Mouse (Mus musculus) embryonic fibroblast, embryonic 13.5 days (primary cell): ENCODE results near the gene Il12rb2. TPM values are rescaled to one million over a fixed set of nuclear protein-coding genes. Genes with fewer than 3 reads are reported as not detected.

ENCODE experiments used
- H3K27ac ChIP-seq: 2 replicates; pipeline ENCODE4 v1.5.1; 2012; ENCODE audit warnings: low read length, control low read depth, inconsistent platforms; ENCODE audit not compliant: insufficient read depth
- H3K4me1 ChIP-seq: 2 replicates; pipeline ENCODE4 v1.6.1; 2011; ENCODE audit warnings: low read length; ENCODE audit not compliant: control insufficient read depth, insufficient read depth
- H3K4me3 ChIP-seq: 2 replicates; pipeline ENCODE4 v1.5.1; 2011; ENCODE audit warnings: mild to moderate bottlenecking, control low read depth, low read length; ENCODE audit not compliant: insufficient read depth
- CTCF ChIP-seq: IDR thresholded peaks from 2 replicates; pipeline ENCODE4 v1.5.1; 2011; ENCODE audit warnings: mild to moderate bottlenecking, control low read depth, low read length, moderate library complexity, borderline replicate concordance; ENCODE audit not compliant: insufficient read depth
- POLR2A ChIP-seq: IDR thresholded peaks from 2 replicates; pipeline ENCODE4 v1.6.1; 2011; ENCODE audit warnings: low read depth, mild to moderate bottlenecking, control low read depth, low read length, moderate library complexity
- polyA plus RNA-seq: library from polyadenylated mRNA; stranded (reverse); fragments of >200 nt; gene quantifications from 2 replicates; pipeline ENCODE4 v1.2.4, GENCODE M21; 2011; ENCODE audit warnings: low read depth; ENCODE audit not compliant: missing spikeins, insufficient read length

Il12rb2 gene
- not detected in 2 replicates for polyA plus RNA-seq

- no peaks in the 10 kb centered on the region for H3K4me1 ChIP-seq
- H3K27ac ChIP-seq, result no peak within 1 kb of the TSS
- TF ChIP-seq CTCF (no peak), POLR2A (no peak)
- no peak within 1 kb of the TSS for H3K4me3 ChIP-seq
Measured at GRCm38 (mm10) chr6:67375982-67376391, at the start of gene Il12rb2. Gene Il12rb2, minus strand, starts transcription at chr6:67376188.

- H3K4me3 ChIP-seq, result no peak overlapping the region
- H3K4me1 ChIP-seq, result no peaks in the 10 kb centered on the region
- TF ChIP-seq CTCF (no peak), POLR2A (no peak)
- no peak overlapping the region for H3K27ac ChIP-seq
Measured at GRCm38 (mm10) chr6:67421761-67422160, 45.8 kb upstream of the Il12rb2 start.

GRCm38 (mm10) chr6:67416557-67416956 lies 40.6 kb upstream of the Il12rb2 start:
- no peak overlapping the region for H3K27ac ChIP-seq
- TF ChIP-seq POLR2A (no peak), CTCF (no peak)
- no peaks in the 10 kb centered on the region for H3K4me1 ChIP-seq
- no peak overlapping the region for H3K4me3 ChIP-seq

- Histone ChIP-seq H3K4me3 (no peak overlapping the region), H3K27ac (no peak overlapping the region), H3K4me1 (no peaks in the 10 kb centered on the region)
- TF ChIP-seq CTCF, result no peak
- no peak for TF ChIP-seq POLR2A
Measured at GRCm38 (mm10) chr6:67415276-67415675, 39.3 kb upstream of the Il12rb2 start.

- no peak overlapping the region for H3K27ac ChIP-seq
- no peaks in the 10 kb centered on the region for H3K4me1 ChIP-seq
- TF ChIP-seq CTCF (no peak), POLR2A (no peak)
Measured at GRCm38 (mm10) chr6:67413378-67413777, 37.4 kb upstream of the Il12rb2 start.

GRCm38 (mm10) chr6:67405281-67405682 lies 29.3 kb upstream of the Il12rb2 start:
- Histone ChIP-seq H3K4me1 (no peaks in the 10 kb centered on the region), H3K27ac (no peak overlapping the region), H3K4me3 (no peak overlapping the region)
- TF ChIP-seq CTCF, result no peak
- TF ChIP-seq POLR2A, result no peak

More at GRCm38 (mm10) chr6:67413378-67413777, 37.4 kb upstream of the Il12rb2 start:
- no peak overlapping the region for H3K4me3 ChIP-seq

GRCm38 (mm10) chr6:67399551-67399950 lies 23.6 kb upstream of the Il12rb2 start:
- Histone ChIP-seq H3K4me1 (no peaks in the 10 kb centered on the region), H3K27ac (no peak overlapping the region), H3K4me3 (no peak overlapping the region)
- no peak for TF ChIP-seq CTCF
- TF ChIP-seq POLR2A, result no peak

- TF ChIP-seq POLR2A (no peak), CTCF (no peak)
- H3K27ac ChIP-seq, result no peak overlapping the region
- H3K4me1 ChIP-seq, result no peaks in the 10 kb centered on the region
- H3K4me3 ChIP-seq, result no peak overlapping the region
Measured at GRCm38 (mm10) chr6:67365785-67366184, 10.2 kb downstream of the Il12rb2 start.

GRCm38 (mm10) chr6:67348065-67348464 lies 27.9 kb downstream of the Il12rb2 start:
- TF ChIP-seq CTCF, result no peak
- TF ChIP-seq POLR2A, result no peak
- no peak overlapping the region for H3K4me3 ChIP-seq
- H3K27ac ChIP-seq, result no peak overlapping the region
- no peaks in the 10 kb centered on the region for H3K4me1 ChIP-seq

GRCm38 (mm10) chr6:67339494-67339893 lies 36.5 kb downstream of the Il12rb2 start:
- H3K27ac ChIP-seq, result no peak overlapping the region
- no peak overlapping the region for H3K4me3 ChIP-seq
- no peak for TF ChIP-seq POLR2A
- no peak for TF ChIP-seq CTCF
- peaks cover 7% of the 10 kb centered on the region for H3K4me1 ChIP-seq

- Histone ChIP-seq H3K4me3 (no peak overlapping the region), H3K27ac (no peak overlapping the region), H3K4me1 (peaks cover 7% of the 10 kb centered on the region)
- TF ChIP-seq CTCF (no peak), POLR2A (no peak)
Measured at GRCm38 (mm10) chr6:67337943-67338342, 38.0 kb downstream of the Il12rb2 start.
